Mouse (Mus musculus) 3T3-L1 (cell line): Measurements from ENCODE around the gene Jph4.

Source experiments
- DNase-seq: peaks from one replicate; pipeline ENCODE4 v3.0.0-alpha.2; 2015; ENCODE audit warnings: low read depth, low spot score

The Jph4 gene

GRCm38 (mm10) chr14:55118852-55119251 lies 2.1 kb upstream of the Jph4 start:
- no peak for DNase-seq

GRCm38 (mm10) chr14:55115846-55116245 lies 889 bp downstream of the Jph4 start:
- DNase-seq: no peak

GRCm38 (mm10) chr14:55114759-55115701 lies 1.7 kb downstream of the Jph4 start:
- no peak for DNase-seq

GRCm38 (mm10) chr14:55113975-55114645 lies 2.6 kb downstream of the Jph4 start:
- no peak for DNase-seq

- DNase-seq: no peak
These were observed 3.3 kb downstream of the Jph4 start for GRCm38 (mm10) chr14:55113351-55113974.

GRCm38 (mm10) chr14:55111720-55112119 lies 5.0 kb downstream of the Jph4 start:
- DNase-seq: no peak

- no peak for DNase-seq
These were observed 6.7 kb downstream of the Jph4 start for GRCm38 (mm10) chr14:55110076-55110475.

- DNase-seq: no peak
These were observed 7.5 kb downstream of the Jph4 start for GRCm38 (mm10) chr14:55109048-55109873.

- DNase-seq: no peak
These were observed 8.4 kb downstream of the Jph4 start for GRCm38 (mm10) chr14:55108202-55108870.

- no peak for DNase-seq
These were observed 9.7 kb downstream of the Jph4 start for GRCm38 (mm10) chr14:55106990-55107389.

- DNase-seq: peak; percentile 71
These were observed 10.6 kb downstream of the Jph4 start, which contains the start of gene Ap1g2 for GRCm38 (mm10) chr14:55105836-55106809. Gene Ap1g2 (minus strand): TSS chr14:55106593.

GRCm38 (mm10) chr14:55105386-55105785 lies 11.3 kb downstream of the Jph4 start:
- peak; percentile 54 for DNase-seq

GRCm38 (mm10) chr14:55104365-55104764 lies 12.4 kb downstream of the Jph4 start:
- no peak for DNase-seq

GRCm38 (mm10) chr14:55102253-55102785 lies 14.4 kb downstream of the Jph4 start:
- no peak for DNase-seq

GRCm38 (mm10) chr14:55101592-55101991 lies 15.1 kb downstream of the Jph4 start:
- peak; percentile 69 for DNase-seq

GRCm38 (mm10) chr14:55098067-55098466 lies 18.7 kb downstream of the Jph4 start:
- peak; percentile 47 for DNase-seq

- DNase-seq: no peak
These were observed 19.1 kb downstream of the Jph4 start for GRCm38 (mm10) chr14:55097646-55098045.

GRCm38 (mm10) chr14:55096573-55097087 lies 20.1 kb downstream of the Jph4 start:
- DNase-seq: no peak

- DNase-seq: no peak
These were observed 21.1 kb downstream of the Jph4 start for GRCm38 (mm10) chr14:55095671-55096070.
